In genomic region chr12:51174906-51175756, GRCm38 (mm10) we compare ENCODE assay signal across 12 mouse cellular contexts.
DNase-seq lines count a peak whose midpoint lies in the region; ATAC-seq lines count a peak whose summit lies in the region.
"Had no signal": no experiment of that assay in that cellular context is flagged by ENCODE, and none has a peak within 500 bp of the region (broad histone marks: within the 10 kb centered on the region; RNA-seq: fewer than 3 reads in every experiment).

No protein-coding gene starts in this region.

- H3K9me3 ChIP-seq in embryonic facial prominence, embryonic 12.5 days, result no peaks in the 10 kb centered on the region
- no peaks in the 10 kb centered on the region for H3K9me3 ChIP-seq in hindbrain, embryonic 14.5 days (ENCODE audit: control insufficient read depth, low read length)
- H3K9me3 ChIP-seq in neural tube, embryonic 11.5 days (ENCODE audit: control insufficient read depth, low read length), result no peaks in the 10 kb centered on the region
- H3K9me3 ChIP-seq in heart, embryonic 12.5 days (replicated peaks), result no peaks in the 10 kb centered on the region
- H3K9me3 ChIP-seq in liver, embryonic 11.5 days (ENCODE audit: control insufficient read depth, low read length), result no peaks in the 10 kb centered on the region
- H3K9me3 ChIP-seq: heart, embryonic 15.5 days had no signal

- 0 out of 2 replicates have a peak overlapping the region, but pooled peaks have one; percentile 3 for H3K4me2 ChIP-seq in embryonic facial prominence, embryonic 12.5 days (replicated peaks)
- H3K4me2 ChIP-seq in hindbrain, embryonic 14.5 days (replicated peaks), result peak overlapping the region; percentile 41
- H3K4me2 ChIP-seq in neural tube, embryonic 11.5 days (ENCODE audit: low read depth), result peak overlapping the region; percentile 23
- no peak overlapping the region for H3K4me2 ChIP-seq in heart, embryonic 12.5 days
- no peak overlapping the region for H3K4me2 ChIP-seq in liver, embryonic 11.5 days
- H3K4me2 ChIP-seq: heart, embryonic 15.5 days had no signal

- no peaks in the 10 kb centered on the region for H3K36me3 ChIP-seq in embryonic facial prominence, embryonic 12.5 days
- H3K36me3 ChIP-seq in hindbrain, embryonic 14.5 days (replicated peaks; ENCODE audit: control insufficient read depth, insufficient read depth), result no peaks in the 10 kb centered on the region
- no peaks in the 10 kb centered on the region for H3K36me3 ChIP-seq in neural tube, embryonic 11.5 days (ENCODE audit: control insufficient read depth, insufficient read depth, low read length)
- no peaks in the 10 kb centered on the region for H3K36me3 ChIP-seq in heart, embryonic 12.5 days
- H3K36me3 ChIP-seq in liver, embryonic 11.5 days (ENCODE audit: control insufficient read depth, insufficient read depth, low read length), result no peaks in the 10 kb centered on the region
- H3K36me3 ChIP-seq: heart, embryonic 15.5 days had no signal

- H3K27me3 ChIP-seq in embryonic facial prominence, embryonic 12.5 days, result no peaks in the 10 kb centered on the region
- no peaks in the 10 kb centered on the region for H3K27me3 ChIP-seq in hindbrain, embryonic 14.5 days (ENCODE audit: control insufficient read depth, insufficient read depth, low read length)
- no peaks in the 10 kb centered on the region for H3K27me3 ChIP-seq in neural tube, embryonic 11.5 days (ENCODE audit: control insufficient read depth, insufficient read depth, low read length)
- H3K27me3 ChIP-seq in heart, embryonic 12.5 days (replicated peaks), result no peaks in the 10 kb centered on the region
- H3K27me3 ChIP-seq in liver, embryonic 11.5 days (replicated peaks; ENCODE audit: control insufficient read depth, insufficient read depth, low read length), result no peaks in the 10 kb centered on the region
- H3K27me3 ChIP-seq: heart, embryonic 15.5 days had no signal

- H3K9ac ChIP-seq in embryonic facial prominence, embryonic 12.5 days, result no peak overlapping the region
- 0 out of 2 replicates have a peak overlapping the region, but pooled peaks have one; percentile 31 for H3K9ac ChIP-seq in hindbrain, embryonic 14.5 days
- H3K9ac ChIP-seq in neural tube, embryonic 11.5 days (ENCODE audit: low read length), result 0 out of 2 replicates have a peak overlapping the region, but pooled peaks have one; percentile 18
- no peak overlapping the region for H3K9ac ChIP-seq in heart, embryonic 12.5 days
- no peak overlapping the region for H3K9ac ChIP-seq in liver, embryonic 11.5 days (ENCODE audit: low read depth, low read length)
- H3K9ac ChIP-seq: heart, embryonic 15.5 days had no signal

- WGBS in embryonic facial prominence, embryonic 12.5 days, result 34% methylated on average over 16 of the region's 16 CpGs
- whole genome bisulfite sequencing in hindbrain, embryonic 14.5 days, result 21% methylated on average over 16 of the region's 16 CpGs
- WGBS in neural tube, embryonic 11.5 days, result 31% methylated on average over 16 of the region's 16 CpGs
- 71% methylated on average over 16 of the region's 16 CpGs for WGBS in heart, embryonic 12.5 days
- 81% methylated on average over 16 of the region's 16 CpGs for WGBS in liver, embryonic 11.5 days

- no peaks in the 10 kb centered on the region for H3K4me1 ChIP-seq in embryonic facial prominence, embryonic 12.5 days
- H3K4me1 ChIP-seq in hindbrain, embryonic 14.5 days (replicated peaks; ENCODE audit: control insufficient read depth, insufficient read depth, low read length), result peaks cover 9% of the 10 kb centered on the region
- H3K4me1 ChIP-seq in neural tube, embryonic 11.5 days (ENCODE audit: control insufficient read depth, insufficient read depth, low read length), result peaks cover 3% of the 10 kb centered on the region; the same call in 1 of the 2 replicates
- H3K4me1 ChIP-seq in heart, embryonic 12.5 days (replicated peaks), result no peaks in the 10 kb centered on the region
- no peaks in the 10 kb centered on the region for H3K4me1 ChIP-seq in liver, embryonic 11.5 days (replicated peaks; ENCODE audit: control insufficient read depth, insufficient read depth, low read length)
- H3K4me1 ChIP-seq: heart, embryonic 15.5 days had no signal

- peak; percentile 44 for DNase-seq in Muller cell, postnatal 12 days (ENCODE audit: inconsistent ontology term)
- DNase-seq in hindbrain, embryonic 14.5 days (ENCODE audit: low spot score), result peak; percentile 34
- peak; percentile 21 for DNase-seq in neural tube, embryonic 11.5 days (ENCODE audit: low spot score)
- DNase-seq in spleen, adult 18-20 months, result no peak
- DNase-seq in liver, embryonic 11.5 days (ENCODE audit: low spot score), result no peak
- DNase-seq in thymus, postnatal 0 days (ENCODE audit: low spot score), result no peak
- DNase-seq: kidney, adult 8-10 months; liver; lung, postnatal 10 days had no signal

- no peak for ATAC-seq in embryonic facial prominence, embryonic 12.5 days (ENCODE audit: insufficient number of reproducible peaks, insufficient read depth, low FRiP score, low TSS enrichment)
- ATAC-seq in hindbrain, embryonic 14.5 days (ENCODE audit: low FRiP score), result peak; percentile 31; the same call in 1 of the 2 replicates
- no peak; the same call in 1 of the 2 replicates for ATAC-seq in neural tube, embryonic 11.5 days (ENCODE audit: insufficient read depth, low FRiP score, low TSS enrichment)
- ATAC-seq in heart, embryonic 12.5 days (ENCODE audit: insufficient number of reproducible peaks, low FRiP score), result no peak
- ATAC-seq in liver, embryonic 11.5 days (replicated peaks; ENCODE audit: low FRiP score), result no peak

- H3K27ac ChIP-seq in embryonic facial prominence, embryonic 12.5 days, result no peak overlapping the region
- H3K27ac ChIP-seq in hindbrain, embryonic 14.5 days, result no peak overlapping the region; the same call in 1 of the 2 replicates
- no peak overlapping the region for H3K27ac ChIP-seq in neural tube, embryonic 11.5 days (ENCODE audit: low read depth, low read length)
- H3K27ac ChIP-seq in heart, embryonic 12.5 days (ENCODE audit: poor library complexity, severe bottlenecking), result no peak overlapping the region
- no peak overlapping the region for H3K27ac ChIP-seq in liver, embryonic 11.5 days (ENCODE audit: low read depth, low read length)
- H3K27ac ChIP-seq: heart, embryonic 15.5 days had no signal

- H3K4me3 ChIP-seq in embryonic facial prominence, embryonic 12.5 days, result no peak overlapping the region
- no peak overlapping the region for H3K4me3 ChIP-seq in hindbrain, embryonic 14.5 days (replicated peaks; ENCODE audit: low read length)
- H3K4me3 ChIP-seq in neural tube, embryonic 11.5 days (ENCODE audit: low read depth, low read length), result no peak overlapping the region
- no peak overlapping the region for H3K4me3 ChIP-seq in heart, embryonic 12.5 days
- H3K4me3 ChIP-seq in liver, embryonic 11.5 days (ENCODE audit: low read depth, low read length), result no peak overlapping the region
- H3K4me3 ChIP-seq: heart, embryonic 15.5 days had no signal

Comparison
In these comparisons a context has a peak if more than half of its experiments do, and no peak if none do; other contexts are left out.
1. DNase-seq: peak in Muller cell, postnatal 12 days (single experiment), hindbrain, embryonic 14.5 days (single experiment) and neural tube, embryonic 11.5 days (single experiment); none in spleen, adult 18-20 months (0 of 2), liver, embryonic 11.5 days (single experiment) and thymus, postnatal 0 days (single experiment).
2. H3K4me2 ChIP-seq: peak in embryonic facial prominence, embryonic 12.5 days (single experiment), hindbrain, embryonic 14.5 days (single experiment) and neural tube, embryonic 11.5 days (single experiment); none in heart, embryonic 12.5 days (single experiment) and liver, embryonic 11.5 days (single experiment).
3. H3K9ac ChIP-seq: peak in hindbrain, embryonic 14.5 days (single experiment) and neural tube, embryonic 11.5 days (single experiment); none in embryonic facial prominence, embryonic 12.5 days (single experiment), heart, embryonic 12.5 days (single experiment) and liver, embryonic 11.5 days (single experiment).